Mouse (Mus musculus) regulatory T cell (primary cell): ENCODE data around the gene Tex35.

ENCODE experiments used
- in situ Hi-C: fragments of 300-600 bp; cut with MboI, MseI; formaldehyde crosslinking; loops from one replicate; pipeline ENCODE4 v1.15.1; 2025; ENCODE audit warnings: high pct_unique_total_duplicates

Tex35 gene

DNA sequence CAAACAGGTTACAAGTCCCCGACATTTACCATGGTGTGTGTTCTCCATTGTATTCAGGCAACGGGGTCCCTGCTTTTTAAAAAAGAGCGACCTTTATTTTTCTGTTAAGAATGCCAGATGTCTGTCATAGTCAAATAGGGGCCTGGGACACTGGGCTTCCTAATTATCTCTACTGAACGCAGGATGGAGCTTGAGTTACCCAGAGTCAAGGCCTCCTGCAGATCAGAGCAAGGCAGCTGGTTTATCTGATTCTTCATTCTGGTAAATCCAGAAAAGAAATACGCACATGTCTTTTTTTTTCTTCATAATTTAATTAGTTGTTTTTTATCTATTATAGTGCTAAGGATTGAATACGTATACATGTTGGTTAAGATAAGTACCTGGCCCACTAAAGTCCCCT, 52.6 kb downstream of the Tex35 start:
- in situ Hi-C loops = loop anchor here (25.0 kb wide), 1 partner anchor 794 kb away; no protein-coding TSS in a partner anchor

DNA sequence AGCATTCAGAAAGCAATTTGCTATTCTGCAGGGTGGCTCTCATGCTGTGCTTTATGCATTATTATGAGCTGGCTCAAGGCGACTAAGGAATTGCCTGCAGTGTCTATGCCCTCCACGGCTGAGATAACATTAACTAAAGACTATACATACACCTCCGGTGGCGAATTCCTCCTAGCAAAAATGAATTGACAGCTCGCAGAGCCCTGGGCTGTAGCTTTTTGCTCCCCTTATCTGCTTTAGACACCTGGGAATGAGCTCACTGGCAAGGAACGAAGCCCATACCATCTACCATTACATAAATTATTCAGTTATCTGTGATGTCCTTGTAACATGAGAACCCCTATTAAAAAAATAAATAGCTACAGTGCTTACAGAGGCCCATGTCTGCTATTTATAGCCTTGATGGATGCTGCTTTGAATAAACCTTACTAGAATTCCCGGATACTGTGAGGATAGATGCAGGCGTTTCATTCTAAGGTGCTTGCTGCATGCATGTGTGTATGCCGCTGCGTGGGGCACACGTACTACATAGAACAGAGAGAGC, 53.1 kb downstream of the Tex35 start:
- in situ Hi-C loops = loop anchor here (25.0 kb wide), 1 partner anchor 793 kb away; no protein-coding TSS in a partner anchor

DNA sequence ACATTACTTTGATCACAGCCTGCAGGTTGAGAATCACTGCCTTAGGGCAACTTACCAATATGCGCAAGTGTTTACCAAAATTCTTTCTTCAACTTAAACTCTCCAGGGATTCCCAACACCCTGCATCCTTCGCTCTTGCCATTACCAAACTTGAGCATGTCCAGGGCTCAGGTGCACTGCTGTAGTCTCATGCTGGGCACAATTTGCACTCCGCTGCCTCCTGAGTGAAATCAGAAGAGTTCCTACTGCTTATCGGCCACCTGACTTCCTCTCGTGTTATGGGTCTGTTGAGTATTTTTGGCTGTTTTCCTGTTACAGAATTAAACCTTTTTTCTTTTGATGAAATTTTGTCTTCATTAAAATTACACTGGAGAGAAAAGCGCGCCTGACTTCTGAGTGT, 53.8 kb downstream of the Tex35 start:
- in situ Hi-C loops = loop anchor here (25.0 kb wide), 1 partner anchor 792 kb away; no protein-coding TSS in a partner anchor

DNA sequence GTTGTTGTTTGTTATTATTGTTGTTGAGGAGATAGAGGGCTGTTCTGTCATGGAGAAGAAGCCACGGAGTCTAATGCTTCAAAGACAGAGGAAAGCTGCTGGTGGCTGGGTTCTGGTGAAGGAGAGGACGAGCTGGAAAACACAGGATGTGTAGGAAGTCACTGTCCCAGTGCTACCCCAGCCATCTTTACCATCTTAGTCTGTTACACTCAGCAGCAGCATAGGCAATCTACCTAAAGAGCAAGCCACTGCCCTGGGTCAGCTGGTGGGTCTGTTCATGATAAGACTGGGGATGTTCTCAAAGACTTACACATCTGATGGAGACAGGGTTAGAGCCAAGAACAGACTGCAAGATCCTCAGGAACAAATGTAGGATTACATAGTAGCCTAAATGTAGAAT, 58.6 kb downstream of the Tex35 start:
- in situ Hi-C loops = loop anchor here (25.0 kb wide), 1 partner anchor 788 kb away; no protein-coding TSS in a partner anchor
